Mouse (Mus musculus) heart, embryonic 10.5 days (tissue): ENCODE results near the gene 4931406P16Rik. TPM values are rescaled to one million over a fixed set of nuclear protein-coding genes. Genes with fewer than 3 reads are reported as not detected.
"Not testable (repeated sequence)": the region's sequence is repeated elsewhere in the genome, so short reads cannot be mapped to it uniquely, and the experiment has no call there.

ENCODE experiments used
- DNase-seq: peaks from one replicate; pipeline ENCODE4 v3.0.0-alpha.2; 2017; ENCODE audit warnings: low spot score
- H3K27ac ChIP-seq: fragments of 300-500 bp; sonication (generic); 2 replicates; pipeline ENCODE4 v1.5.1; 2016; ENCODE audit warnings: mild to moderate bottlenecking
- H3K27me3 ChIP-seq: fragments of 300-500 bp; sonication (generic); 2 replicates; pipeline ENCODE4 v1.6.1; 2016; ENCODE audit warnings: mild to moderate bottlenecking; ENCODE audit not compliant: poor library complexity, insufficient read depth, severe bottlenecking
- H3K36me3 ChIP-seq: fragments of 300-500 bp; sonication (generic); 2 replicates; pipeline ENCODE4 v1.6.1; 2016; ENCODE audit warnings: mild to moderate bottlenecking, moderate library complexity
- H3K4me1 ChIP-seq: fragments of 300-500 bp; sonication (generic); 2 replicates; pipeline ENCODE4 v1.6.1; 2016; ENCODE audit warnings: mild to moderate bottlenecking
- H3K4me3 ChIP-seq: fragments of 300-500 bp; sonication (generic); 2 replicates; pipeline ENCODE4 v1.5.1; 2016; ENCODE audit warnings: mild to moderate bottlenecking, moderate library complexity
- H3K9me3 ChIP-seq: fragments of 300-500 bp; sonication (generic); 2 replicates; pipeline ENCODE4 v1.6.1; 2016; ENCODE audit warnings: mild to moderate bottlenecking, moderate library complexity
- WGBS: fragments of 180-500 bp; shearing (Covaris S2); methylation state at CpG from one replicate; pipeline ENCODE4 v1.1.7; 2016; 5-methylcytosine and 5-hydroxymethylcytosine counted together
- polyA plus RNA-seq: library from polyadenylated mRNA; unstranded; fragments of >200 nt; fragmentation: Nextera tagmentation; extraction: Ambion mirVana; gene quantifications from 2 replicates; pipeline ENCODE4 v1.2.1, GENCODE M21; 2016

Gene 4931406P16Rik
- polyA plus RNA-seq, 1 experiment from 2014 or later = 36.6 TPM

GRCm38 (mm10) chr7:34216474-34216873 lies 96.9 kb downstream of the 4931406P16Rik start:
- 90% methylated on average over 10 of the region's 10 CpGs for WGBS
- peaks cover 100% of the 10 kb centered on the region for H3K36me3 ChIP-seq
- H3K9me3 ChIP-seq = no peaks in the 10 kb centered on the region
- no peak overlapping the region for H3K4me3 ChIP-seq
- DNase-seq = no peak
- H3K27me3 ChIP-seq = no peaks in the 10 kb centered on the region
- no peak overlapping the region for H3K27ac ChIP-seq
- H3K4me1 ChIP-seq = no peaks in the 10 kb centered on the region

GRCm38 (mm10) chr7:34215481-34215880 lies 97.9 kb downstream of the 4931406P16Rik start:
- DNase-seq = no peak
- H3K27ac ChIP-seq = no peak overlapping the region
- 87% methylated on average over 9 of the region's 9 CpGs for WGBS
- peaks cover 100% of the 10 kb centered on the region for H3K36me3 ChIP-seq
- H3K9me3 ChIP-seq = no peaks in the 10 kb centered on the region
- no peaks in the 10 kb centered on the region for H3K27me3 ChIP-seq
- 0 out of 2 replicates have a peak, but pooled peaks cover 3% of the 10 kb centered on the region for H3K4me1 ChIP-seq
- H3K4me3 ChIP-seq = no peak overlapping the region

- no peak for DNase-seq
- H3K4me1 ChIP-seq = 0 out of 2 replicates have a peak, but pooled peaks cover 3% of the 10 kb centered on the region
- no peak overlapping the region for H3K4me3 ChIP-seq
- no peaks in the 10 kb centered on the region for H3K9me3 ChIP-seq
- H3K27me3 ChIP-seq = no peaks in the 10 kb centered on the region
- H3K27ac ChIP-seq = no peak overlapping the region
- H3K36me3 ChIP-seq = peaks cover 100% of the 10 kb centered on the region
- 90% methylated on average over 8 of the region's 8 CpGs for WGBS
Observed at GRCm38 (mm10) chr7:34214644-34215043, 98.7 kb downstream of the 4931406P16Rik start.

- no peaks in the 10 kb centered on the region for H3K27me3 ChIP-seq
- 0 out of 2 replicates have a peak, but pooled peaks cover 3% of the 10 kb centered on the region for H3K4me1 ChIP-seq
- 85% methylated on average over 7 of the region's 7 CpGs for WGBS
- H3K4me3 ChIP-seq = no peak overlapping the region
- DNase-seq = no peak
- no peaks in the 10 kb centered on the region for H3K9me3 ChIP-seq
- no peak overlapping the region for H3K27ac ChIP-seq
- peaks cover 100% of the 10 kb centered on the region for H3K36me3 ChIP-seq
Observed at GRCm38 (mm10) chr7:34213281-34213680, 100.1 kb downstream of the 4931406P16Rik start.

- peaks cover 100% of the 10 kb centered on the region for H3K36me3 ChIP-seq
- no peak overlapping the region for H3K27ac ChIP-seq
- DNase-seq = no peak
- 93% methylated on average over 9 of the region's 9 CpGs for WGBS
- H3K9me3 ChIP-seq = no peaks in the 10 kb centered on the region
- no peak overlapping the region for H3K4me3 ChIP-seq
- H3K4me1 ChIP-seq = 0 out of 2 replicates have a peak, but pooled peaks cover 3% of the 10 kb centered on the region
- H3K27me3 ChIP-seq = no peaks in the 10 kb centered on the region
Observed at GRCm38 (mm10) chr7:34208027-34208745, 105.2 kb downstream of the 4931406P16Rik start.

- no peak for DNase-seq
- Histone ChIP-seq H3K4me3 (no peak overlapping the region), H3K27ac (no peak overlapping the region), H3K9me3 (no peaks in the 10 kb centered on the region), H3K27me3 (no peaks in the 10 kb centered on the region), H3K36me3 (peaks cover 100% of the 10 kb centered on the region), H3K4me1 (0 out of 2 replicates have a peak, but pooled peaks cover 3% of the 10 kb centered on the region)
- WGBS = 92% methylated on average over 6 of the region's 6 CpGs
Observed at GRCm38 (mm10) chr7:34206331-34206730, 107.0 kb downstream of the 4931406P16Rik start.

GRCm38 (mm10) chr7:34202147-34202546 lies 111.2 kb downstream of the 4931406P16Rik start:
- 95% methylated on average over 10 of the region's 10 CpGs for WGBS
- not testable (repeated sequence) for H3K27me3 ChIP-seq, H3K27ac ChIP-seq, H3K4me3 ChIP-seq, DNase-seq, H3K9me3 ChIP-seq, H3K4me1 ChIP-seq
- H3K36me3 ChIP-seq = peaks cover 69% of the 10 kb centered on the region

GRCm38 (mm10) chr7:34200829-34201228 lies 112.5 kb downstream of the 4931406P16Rik start:
- peaks cover 56% of the 10 kb centered on the region for H3K36me3 ChIP-seq

GRCm38 (mm10) chr7:34198346-34198745 lies 115.0 kb downstream of the 4931406P16Rik start:
- no peaks in the 10 kb centered on the region for H3K27me3 ChIP-seq
- H3K9me3 ChIP-seq = no peaks in the 10 kb centered on the region
- WGBS = 37% methylated on average over 3 of the region's 3 CpGs
- DNase-seq = no peak
- H3K27ac ChIP-seq = no peak overlapping the region
- peaks cover 2% of the 10 kb centered on the region; the same call in 1 of the 2 replicates for H3K4me1 ChIP-seq
- no peak overlapping the region for H3K4me3 ChIP-seq
- H3K36me3 ChIP-seq = peaks cover 42% of the 10 kb centered on the region

More at GRCm38 (mm10) chr7:34200829-34201228, 112.5 kb downstream of the 4931406P16Rik start:
- no peak overlapping the region for H3K27ac ChIP-seq
- DNase-seq = no peak
- no peak overlapping the region for H3K4me3 ChIP-seq
- 99% methylated on average over 2 of the region's 2 CpGs for WGBS
- no peaks in the 10 kb centered on the region for H3K4me1 ChIP-seq
- H3K27me3 ChIP-seq = no peaks in the 10 kb centered on the region
- H3K9me3 ChIP-seq = no peaks in the 10 kb centered on the region

GRCm38 (mm10) chr7:34196132-34197128 lies 116.9 kb downstream of the 4931406P16Rik start, which contains the start of gene Pdcd2l:
Pdcd2l (minus strand) TSS chr7:34196661.
- no peaks in the 10 kb centered on the region for H3K9me3 ChIP-seq
- peaks cover 2% of the 10 kb centered on the region; the same call in 1 of the 2 replicates for H3K4me1 ChIP-seq
- H3K27me3 ChIP-seq = no peaks in the 10 kb centered on the region
- peaks cover 37% of the 10 kb centered on the region for H3K36me3 ChIP-seq
- H3K4me3 ChIP-seq = peak within 1 kb of the TSS; percentile 89
- H3K27ac ChIP-seq = peak within 1 kb of the TSS; percentile 92
- DNase-seq = peak; percentile 94
- 3% methylated on average over 70 of the region's 70 CpGs for WGBS

- H3K4me1 ChIP-seq = peaks cover 2% of the 10 kb centered on the region; the same call in 1 of the 2 replicates
- 51% methylated on average over 3 of the region's 3 CpGs for WGBS
- 0 out of 2 replicates have a peak overlapping the region, but pooled peaks have one; percentile 92 for H3K27ac ChIP-seq
- DNase-seq = no peak
- H3K27me3 ChIP-seq = no peaks in the 10 kb centered on the region
- peak overlapping the region; percentile 89 for H3K4me3 ChIP-seq
- no peaks in the 10 kb centered on the region for H3K9me3 ChIP-seq
- peaks cover 29% of the 10 kb centered on the region for H3K36me3 ChIP-seq
Observed at GRCm38 (mm10) chr7:34195632-34196031, 117.7 kb downstream of the 4931406P16Rik start.

GRCm38 (mm10) chr7:34192825-34193224 lies 120.5 kb downstream of the 4931406P16Rik start:
- Histone ChIP-seq H3K4me3 (no peak overlapping the region), H3K4me1 (peaks cover 2% of the 10 kb centered on the region; the same call in 1 of the 2 replicates)
- no peak for DNase-seq

More at GRCm38 (mm10) chr7:34192825-34193224, 120.5 kb downstream of the 4931406P16Rik start:
- Histone ChIP-seq H3K27me3 (no peaks in the 10 kb centered on the region), H3K9me3 (no peaks in the 10 kb centered on the region), H3K36me3 (peaks cover 47% of the 10 kb centered on the region), H3K27ac (no peak overlapping the region)
- 86% methylated on average over 6 of the region's 6 CpGs for WGBS
